Mouse (Mus musculus) heart, adult 2 months (tissue): Measurements from ENCODE around the gene Denr.

Experiments used
- CTCF ChIP-seq: fragments of 200-600 bp; IDR thresholded peaks from 2 replicates; pipeline ENCODE4 v1.8.1; 2022; ENCODE audit warnings: antibody characterized with exemption, mild to moderate bottlenecking, moderate library complexity
- EP300 ChIP-seq: fragments of 200-500 bp; IDR thresholded peaks from 2 replicates; pipeline ENCODE4 v1.6.1; 2011; ENCODE audit warnings: low read depth, low read length, control low read depth; ENCODE audit not compliant: insufficient read depth
- POLR2A ChIP-seq: fragments of 200-500 bp; IDR thresholded peaks from 2 replicates; pipeline ENCODE4 v1.6.1; 2011; ENCODE audit warnings: mild to moderate bottlenecking, low read depth, low read length, control low read depth; ENCODE audit not compliant: insufficient read depth

GRCm38 (mm10) chr5:123863934-123864333 lies 43.0 kb upstream of the Denr start:
- TF ChIP-seq CTCF (no peak), POLR2A (no peak), EP300 (no peak)
